Mouse (Mus musculus) MEL (cell line): ENCODE data around the gene Hoxa9. TPM values are rescaled to one million over a fixed set of nuclear protein-coding genes. Genes with fewer than 3 reads are reported as not detected.

Experiments
- DNase-seq: peaks from one replicate; pipeline ENCODE4 v3.0.0; 2011; ENCODE audit warnings: low read depth, low spot score
- H3K27ac ChIP-seq: 2 replicates; pipeline ENCODE4 v1.5.1; 2012; ENCODE audit warnings: low read depth, mild to moderate bottlenecking, control low read depth, low read length, moderate library complexity; ENCODE audit not compliant: control insufficient read depth
- H3K27me3 ChIP-seq, 2 experiments: fragments of 150-350 bp in 1 of 2; sonication (generic) in 1 of 2; 2 replicates each; pipeline ENCODE4 v1.6.1; 2012; ENCODE audit warnings: low read length in 2 of 2, mild to moderate bottlenecking in 2 of 2, improper control_type of control experiment in 1 of 2, moderate library complexity in 1 of 2; ENCODE audit not compliant: insufficient read depth in 2 of 2, control insufficient read depth in 1 of 2
- H3K36me3 ChIP-seq, 2 experiments: 2 replicates each; pipeline ENCODE4 v1.6.1; 2012 to 2014; ENCODE audit warnings: low read length in 2 of 2, improper control_type of control experiment in 1 of 2, inconsistent platforms in 1 of 2, mild to moderate bottlenecking in 1 of 2; ENCODE audit not compliant: insufficient read depth in 2 of 2, control insufficient read depth in 1 of 2
- H3K4me1 ChIP-seq, 2 experiments: fragments of 150-350 bp in 1 of 2; sonication (generic) in 1 of 2; 2 replicates each; pipeline ENCODE4 v1.6.1; 2012; ENCODE audit warnings: low read length in 2 of 2, improper control_type of control experiment in 1 of 2, mild to moderate bottlenecking in 1 of 2; ENCODE audit not compliant: insufficient read depth in 2 of 2, control insufficient read depth in 1 of 2
- H3K4me3 ChIP-seq, 2 experiments: fragments of 150-350 bp in 1 of 2; sonication (generic) in 1 of 2; 2 replicates each; pipeline ENCODE4 v1.5.1; 2012; ENCODE audit warnings: low read depth in 2 of 2, low read length in 2 of 2, mild to moderate bottlenecking in 2 of 2, moderate library complexity in 2 of 2, control low read depth in 1 of 2, improper control_type of control experiment in 1 of 2; ENCODE audit not compliant: control insufficient read depth in 1 of 2, insufficient read depth in 1 of 2
- H3K79me2 ChIP-seq: 2 replicates; pipeline ENCODE4 v1.6.1; 2012; ENCODE audit warnings: mild to moderate bottlenecking, low read length, moderate library complexity; ENCODE audit not compliant: control insufficient read depth, poor library complexity, insufficient read depth
- H3K9ac ChIP-seq: 2 replicates; pipeline ENCODE4 v1.6.1; 2012; ENCODE audit warnings: low read depth, mild to moderate bottlenecking, control low read depth, low read length, moderate library complexity; ENCODE audit not compliant: control insufficient read depth, poor library complexity, severe bottlenecking
- H3K9me3 ChIP-seq: fragments of 150-350 bp; sonication (generic); replicated peaks from 2 replicates; pipeline ENCODE4 v1.6.1; 2012; ENCODE audit warnings: mild to moderate bottlenecking, low read length, improper control_type of control experiment, moderate library complexity; ENCODE audit not compliant: insufficient read depth
- BHLHE40 ChIP-seq: IDR thresholded peaks from 2 replicates; pipeline ENCODE4 v1.6.1; 2012; ENCODE audit warnings: low read depth, mild to moderate bottlenecking, inconsistent platforms, low read length, improper control_type of control experiment, borderline replicate concordance
- CHD2 ChIP-seq: IDR thresholded peaks from 2 replicates; pipeline ENCODE4 v1.6.1; 2011; ENCODE audit warnings: low read length, improper control_type of control experiment
- E2F4 ChIP-seq: IDR thresholded peaks from 2 replicates; pipeline ENCODE4 v1.6.1; 2011; ENCODE audit warnings: low read depth, low read length, improper control_type of control experiment, borderline replicate concordance
- EP300 ChIP-seq, 2 experiments: IDR thresholded peaks; 2 replicates each; pipeline ENCODE4 v1.6.1; 2011; ENCODE audit warnings: improper control_type of control experiment in 2 of 2, low read length in 2 of 2, low read depth in 1 of 2, mild to moderate bottlenecking in 1 of 2
- ETS1 ChIP-seq: IDR thresholded peaks from 2 replicates; pipeline ENCODE4 v1.6.1; 2012; ENCODE audit warnings: low read depth, mild to moderate bottlenecking, inconsistent platforms, low read length, improper control_type of control experiment, moderate library complexity
- GABPA ChIP-seq: IDR thresholded peaks from 2 replicates; pipeline ENCODE4 v1.6.1; 2012; ENCODE audit warnings: low read depth, mild to moderate bottlenecking, inconsistent platforms, low read length, improper control_type of control experiment, moderate library complexity
- HCFC1 ChIP-seq: IDR thresholded peaks from 2 replicates; pipeline ENCODE4 v1.6.1; 2012; ENCODE audit warnings: low read depth, mild to moderate bottlenecking, inconsistent platforms, low read length, improper control_type of control experiment, moderate library complexity
- JUND ChIP-seq: IDR thresholded peaks from 2 replicates; pipeline ENCODE4 v1.6.1; 2011; ENCODE audit warnings: low read depth, mild to moderate bottlenecking, improper control_type of control experiment, low read length
- MAZ ChIP-seq: IDR thresholded peaks from 2 replicates; pipeline ENCODE4 v1.6.1; 2012; ENCODE audit warnings: low read depth, mild to moderate bottlenecking, inconsistent platforms, low read length, improper control_type of control experiment
- MYB ChIP-seq: IDR thresholded peaks from 2 replicates; pipeline ENCODE4 v1.6.1; 2011; ENCODE audit warnings: mild to moderate bottlenecking, low read depth, low read length, improper control_type of control experiment
- MYC ChIP-seq: IDR thresholded peaks from 2 replicates; pipeline ENCODE4 v1.6.1; 2011; ENCODE audit warnings: low read depth, mild to moderate bottlenecking, low read length, improper control_type of control experiment, moderate library complexity
- RCOR1 ChIP-seq: IDR thresholded peaks from 2 replicates; pipeline ENCODE4 v1.6.1; 2012; ENCODE audit warnings: low read depth, mild to moderate bottlenecking, inconsistent platforms, low read length, improper control_type of control experiment
- TBP ChIP-seq: IDR thresholded peaks from 2 replicates; pipeline ENCODE4 v1.8.0; 2011; ENCODE audit warnings: low read depth, low read length, improper control_type of control experiment
- USF1 ChIP-seq: IDR thresholded peaks from 2 replicates; pipeline ENCODE4 v1.6.1; 2014; ENCODE audit warnings: low read depth, mild to moderate bottlenecking, inconsistent platforms, low read length, improper control_type of control experiment, moderate library complexity
- USF2 ChIP-seq, 2 experiments: IDR thresholded peaks; 2 replicates each; pipeline ENCODE4 v1.6.1; 2011 to 2012; ENCODE audit warnings: improper control_type of control experiment in 2 of 2, low read length in 2 of 2, borderline replicate concordance in 1 of 2, inconsistent platforms in 1 of 2, low read depth in 1 of 2, mild to moderate bottlenecking in 1 of 2; ENCODE audit not compliant: insufficient read depth in 1 of 2
- ZKSCAN1 ChIP-seq: IDR thresholded peaks from 2 replicates; pipeline ENCODE4 v1.6.1; 2012; ENCODE audit warnings: low read depth, mild to moderate bottlenecking, inconsistent platforms, low read length, improper control_type of control experiment, moderate library complexity
- polyA plus RNA-seq, 2 experiments: library from polyadenylated mRNA; stranded (reverse) in 1 of 2; unstranded in 1 of 2; fragments of >175 nt in 1 of 2; fragments of >200 nt in 1 of 2; gene quantifications; 2 replicates each; pipeline versions ENCODE4 v1.2.1 to v1.2.4; 2012; ENCODE audit warnings: low replicate concordance in 2 of 2, low read depth in 1 of 2; ENCODE audit not compliant: insufficient read length in 2 of 2, insufficient read depth in 1 of 2, missing spikeins in 1 of 2
- total RNA-seq: library from RNA; depleted of rRNA; stranded (reverse); fragments of 300-350 nt; gene quantifications from 2 replicates; pipeline ENCODE4 v1.2.3, GENCODE M21; 2012

Hoxa9 gene
- total and polyA plus RNA-seq, 3 experiments, result not detected

DNA sequence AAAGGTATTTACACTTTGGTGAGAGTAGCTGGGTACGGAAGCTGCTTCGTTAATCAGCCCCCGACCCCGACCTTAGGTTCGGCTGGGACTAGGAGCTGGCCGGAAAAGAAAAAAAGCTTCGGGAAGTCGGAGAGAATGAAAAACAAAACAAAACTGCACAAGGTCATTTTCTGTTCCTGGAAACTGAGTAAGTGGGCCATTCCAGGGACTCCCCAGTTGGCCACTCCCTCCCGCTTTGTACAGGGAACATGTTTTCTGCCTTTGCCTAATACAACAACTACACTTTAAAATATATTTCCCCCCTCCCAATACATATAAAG is 35.7 kb upstream of the Hoxa9 start:
- Histone ChIP-seq H3K27ac (no peak overlapping the region), H3K4me3 (no peak overlapping the region), H3K4me1 (no peaks in the 10 kb centered on the region), H3K36me3 (no peaks in the 10 kb centered on the region)
- TF ChIP-seq MYB (no peak), HCFC1 (no peak), MAZ (no peak), GABPA (no peak), USF2 (IDR thresholded peaks at IDR 0.05; ENCODE audit: borderline replicate concordance in 1 of 2, insufficient read depth in 1 of 2, low read depth in 1 of 2, low read length in 2 of 2) (no peak), ETS1 (no peak), EP300 (IDR thresholded peaks at IDR 0.05; ENCODE audit: low read depth in 1 of 2, low read length in 2 of 2) (no peak), ZKSCAN1 (no peak), E2F4 (no peak), CHD2 (no peak), BHLHE40 (no peak), TBP (no peak), RCOR1 (no peak)
- TF ChIP-seq, all 39 proteins: peak for 0
- no peaks in the 10 kb centered on the region for H3K79me2 ChIP-seq
- no peak overlapping the region for H3K9ac ChIP-seq
- H3K27me3 ChIP-seq, result no peaks in the 10 kb centered on the region
- no peaks in the 10 kb centered on the region for H3K9me3 ChIP-seq
- DNase-seq, result no peak

DNA sequence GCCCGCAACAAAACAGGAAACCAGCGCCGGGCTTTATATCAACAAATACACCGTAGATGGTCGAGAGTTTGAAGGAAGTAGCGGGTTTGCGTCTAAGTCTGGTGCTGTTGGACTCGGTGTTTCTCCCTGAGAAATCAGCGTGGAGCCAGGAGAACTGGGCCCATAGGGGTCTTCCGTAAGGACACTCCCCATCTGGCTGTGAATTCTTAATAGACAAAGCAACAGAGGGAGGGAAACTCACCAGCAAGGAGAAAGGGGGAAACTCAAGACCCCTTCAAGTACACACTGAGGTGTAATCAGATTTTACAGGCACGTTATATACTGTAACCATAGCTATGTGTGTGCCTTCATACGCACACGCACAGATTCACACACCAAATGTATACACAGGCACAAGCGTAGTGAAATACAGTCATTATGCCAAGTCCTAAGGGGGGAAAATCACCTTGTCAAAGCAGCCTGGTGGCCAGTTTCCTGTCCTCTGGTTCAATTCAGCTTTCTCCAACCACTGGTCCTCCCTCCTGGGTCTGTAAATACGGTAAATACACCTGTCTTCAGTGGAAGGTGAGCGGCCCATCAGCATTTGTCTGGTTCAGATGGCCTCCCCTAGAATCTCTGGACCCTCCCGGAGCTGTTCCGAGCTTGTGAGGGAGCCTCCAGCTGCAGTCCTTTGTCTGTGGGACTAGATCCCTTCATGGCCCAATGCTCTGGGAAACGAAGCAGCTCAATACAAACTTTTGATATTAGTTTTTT is 35.2 kb upstream of the Hoxa9 start:
- no peak overlapping the region for H3K9ac ChIP-seq
- H3K4me3 ChIP-seq, result no peak overlapping the region
- DNase-seq, result no peak
- H3K27me3 ChIP-seq, result no peaks in the 10 kb centered on the region
- no peaks in the 10 kb centered on the region for H3K79me2 ChIP-seq
- H3K9me3 ChIP-seq, result no peaks in the 10 kb centered on the region
- no peaks in the 10 kb centered on the region for H3K36me3 ChIP-seq
- TF ChIP-seq MYC (no peak), ZKSCAN1 (no peak), USF1 (no peak), JUND (no peak)
- no peak overlapping the region for H3K27ac ChIP-seq
- H3K4me1 ChIP-seq, result no peaks in the 10 kb centered on the region
